Mouse (Mus musculus) kidney, embryonic 15.5 days (tissue): ENCODE data around the gene Polq. TPM values are rescaled to one million over a fixed set of nuclear protein-coding genes. Genes with fewer than 3 reads are reported as not detected.
"Not testable (repeated sequence)": the region's sequence is repeated elsewhere in the genome, so short reads cannot be mapped to it uniquely, and the experiment has no call there.

ENCODE experiments used
- ATAC-seq: fragments of 200-750 bp; cut with Nextera tagmentation; replicated peaks from 2 replicates; pipeline ENCODE4 v1.8.0; 2017; ENCODE audit warnings: moderate TSS enrichment; ENCODE audit not compliant: low FRiP score
- H3K27ac ChIP-seq: fragments of 300-500 bp; sonication (generic); 2 replicates; pipeline ENCODE4 v1.5.1; 2015; ENCODE audit warnings: mild to moderate bottlenecking, inconsistent platforms
- H3K27me3 ChIP-seq: fragments of 300-500 bp; sonication (generic); 2 replicates; pipeline ENCODE4 v1.6.1; 2015; ENCODE audit warnings: inconsistent platforms
- H3K36me3 ChIP-seq: fragments of 300-500 bp; sonication (generic); 2 replicates; pipeline ENCODE4 v1.6.1; 2015; ENCODE audit warnings: inconsistent platforms
- H3K4me1 ChIP-seq: fragments of 300-500 bp; sonication (generic); 2 replicates; pipeline ENCODE4 v1.6.1; 2015; ENCODE audit warnings: inconsistent platforms
- H3K4me2 ChIP-seq: fragments of 300-500 bp; sonication (generic); 2 replicates; pipeline ENCODE4 v1.6.1; 2015; ENCODE audit warnings: moderate library complexity, mild to moderate bottlenecking, inconsistent platforms
- H3K4me3 ChIP-seq: fragments of 300-500 bp; sonication (generic); replicated peaks from 2 replicates; pipeline ENCODE4 v1.5.1; 2015; ENCODE audit warnings: mild to moderate bottlenecking, inconsistent platforms
- H3K9ac ChIP-seq: fragments of 300-500 bp; sonication (generic); 2 replicates; pipeline ENCODE4 v1.6.1; 2015; ENCODE audit warnings: mild to moderate bottlenecking, inconsistent platforms
- H3K9me3 ChIP-seq: fragments of 300-500 bp; sonication (generic); replicated peaks from 2 replicates; pipeline ENCODE4 v1.6.1; 2016; ENCODE audit warnings: inconsistent platforms
- WGBS: fragments of 180-500 bp; shearing (Covaris S2); methylation state at CpG from one replicate; pipeline ENCODE4 v1.1.7; 2015; ENCODE audit warnings: mixed read lengths; 5-methylcytosine and 5-hydroxymethylcytosine counted together
- polyA plus RNA-seq: library from polyadenylated mRNA; unstranded; fragments of >200 nt; fragmentation: Nextera tagmentation; extraction: Ambion mirVana; gene quantifications from 2 replicates; pipeline ENCODE4 v1.2.1, GENCODE M21; 2015

Gene Polq
- polyA plus RNA-seq, 1 experiment from 2014 or later: 8.3 TPM

GRCm38 (mm10) chr16:37125190-37125589, 113.6 kb downstream of the Polq start:
- not testable (repeated sequence) for H3K9me3 ChIP-seq, H3K9ac ChIP-seq, H3K36me3 ChIP-seq, H3K4me3 ChIP-seq, H3K27me3 ChIP-seq, H3K4me2 ChIP-seq, H3K4me1 ChIP-seq, H3K27ac ChIP-seq, ATAC-seq
- WGBS: 97% methylated on average over 1 of the region's 1 CpGs

Other genes starting within 250 kb of the Polq start
- 18.0 and 18.9 TPM in 2 replicates for gene Slc15a2, start 226.8 kb upstream of the Polq start, polyA plus RNA-seq
- gene Iqcb1, start 183.4 kb upstream of the Polq start, polyA plus RNA-seq: 33.3 and 40.9 TPM in 2 replicates
- gene Eaf2, start 136.8 kb upstream of the Polq start, polyA plus RNA-seq: 8.5 and 8.6 TPM in 2 replicates
- 104 and 111 TPM in 2 replicates for gene Golgb1, start 136.6 kb upstream of the Polq start, polyA plus RNA-seq
- gene Hcls1, start 76.8 kb upstream of the Polq start, polyA plus RNA-seq: 5.5 and 6.1 TPM in 2 replicates
- 1.4 and 1.5 TPM in 2 replicates for gene Fbxo40, start 21.3 kb upstream of the Polq start, polyA plus RNA-seq